Mouse (Mus musculus): Measurements from ENCODE around the gene Pcbd1.
A peak's percentile ranks its signal among the peaks of the same experiment; 100 is the strongest.

Pcbd1 gene

DNA sequence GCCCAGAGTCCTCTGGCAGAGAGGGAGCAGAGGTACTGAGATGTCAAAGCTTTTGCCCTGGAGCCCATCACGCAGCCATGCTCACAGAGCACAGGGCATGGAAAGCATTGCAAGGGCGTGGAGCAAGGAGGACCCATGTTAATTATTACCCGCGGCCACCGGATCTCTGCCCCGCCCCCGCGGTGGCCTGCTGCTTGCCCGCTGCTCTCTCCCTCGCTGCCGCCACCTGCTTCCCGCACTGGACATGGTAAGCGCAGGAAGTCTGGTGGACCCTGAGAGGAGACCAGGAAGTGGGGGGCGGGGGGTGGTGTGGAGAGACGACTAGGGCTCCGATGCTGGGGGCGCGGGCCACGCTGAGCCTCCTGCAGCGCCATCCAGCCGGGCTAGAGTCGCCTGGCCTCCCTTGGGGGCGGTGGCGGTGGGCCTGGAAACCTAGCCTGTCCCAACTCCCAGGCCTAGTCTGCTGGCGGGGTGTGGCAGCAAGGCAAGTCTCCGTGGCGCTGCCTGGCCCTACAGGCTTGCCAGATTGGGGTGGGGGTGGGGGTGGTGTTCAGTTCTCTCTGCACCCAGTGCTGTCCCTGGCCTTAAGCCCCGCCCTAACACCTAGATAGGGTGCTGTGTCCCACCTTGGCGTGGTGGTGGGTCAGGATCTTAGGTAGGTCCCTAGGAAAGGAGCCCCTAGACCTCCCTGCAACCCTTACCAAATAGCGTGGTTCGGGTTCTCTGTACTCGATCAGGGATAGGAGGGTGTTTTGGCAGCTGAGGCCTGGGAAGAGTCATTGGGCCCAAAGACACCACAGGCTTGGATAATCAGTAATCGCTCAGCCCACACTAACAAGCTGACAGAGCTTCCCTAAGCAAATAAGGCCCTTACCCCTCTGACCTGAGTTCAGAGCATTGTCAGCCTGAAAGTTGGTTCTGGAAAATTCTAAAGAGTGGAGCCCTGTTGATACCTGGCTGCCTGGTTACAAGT, at the start of gene Pcbd1:
TSS of gene Pcbd1 (plus strand) at position 162 of the 973 bp plus-strand sequence.
- peak; percentile 72 for DNase-seq

GRCm38 (mm10) chr10:61039657-61040056, 49.5 kb upstream of the Pcbd1 start:
- no peak for DNase-seq

DNA sequence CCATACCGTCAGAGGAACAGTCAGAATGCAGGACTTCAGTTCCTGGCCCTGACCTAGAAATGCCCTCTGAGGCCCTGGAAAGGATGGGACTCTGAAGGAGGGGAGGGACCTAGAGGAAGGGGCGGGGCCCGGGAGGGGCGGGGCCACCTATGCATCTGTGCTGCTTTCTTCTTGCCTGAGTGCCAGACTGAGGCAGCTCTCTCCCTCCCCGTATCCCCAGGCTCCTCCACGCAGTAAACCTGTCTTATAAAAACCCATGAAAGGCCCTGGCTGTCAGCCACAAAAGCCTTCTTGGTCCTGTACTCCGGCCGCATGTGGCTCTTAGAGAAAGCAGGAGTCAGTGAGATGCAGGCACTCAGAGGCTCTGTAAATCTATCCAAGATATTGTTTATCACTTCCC, 44.0 kb upstream of the Pcbd1 start:
- DNase-seq: no peak

DNA sequence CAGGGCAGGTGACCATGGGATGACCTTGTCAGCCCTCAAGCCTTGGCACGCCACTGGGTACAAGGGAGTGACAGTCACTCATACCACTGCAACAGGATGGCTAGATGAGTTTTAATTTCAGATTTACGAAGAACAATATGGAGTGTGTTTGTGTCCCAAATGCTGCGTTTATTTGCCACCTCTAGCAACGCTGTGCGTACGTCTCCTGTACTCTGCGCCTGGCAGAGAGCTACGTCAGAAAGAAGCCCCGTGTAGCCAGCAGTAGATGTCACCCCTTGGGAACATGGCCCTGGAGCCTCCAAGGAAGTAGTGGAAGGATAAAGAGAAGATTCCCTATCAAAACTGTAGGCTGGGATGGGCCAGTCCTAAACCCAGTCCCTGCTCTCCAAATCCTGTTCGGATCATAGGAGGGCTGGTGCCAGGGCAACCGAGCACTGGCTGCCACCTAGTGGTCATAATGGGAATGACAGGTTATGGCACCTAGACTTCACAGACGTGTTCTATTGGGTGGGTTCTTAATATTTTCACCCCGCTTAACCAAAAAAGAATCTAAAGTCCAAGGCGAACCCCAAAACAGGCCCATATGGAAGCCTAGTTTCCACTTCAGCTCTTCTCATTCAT, 37.0 kb upstream of the Pcbd1 start:
- peak; percentile 79 for DNase-seq

GRCm38 (mm10) chr10:61056661-61057060, 32.5 kb upstream of the Pcbd1 start:
- no peak for DNase-seq

DNA sequence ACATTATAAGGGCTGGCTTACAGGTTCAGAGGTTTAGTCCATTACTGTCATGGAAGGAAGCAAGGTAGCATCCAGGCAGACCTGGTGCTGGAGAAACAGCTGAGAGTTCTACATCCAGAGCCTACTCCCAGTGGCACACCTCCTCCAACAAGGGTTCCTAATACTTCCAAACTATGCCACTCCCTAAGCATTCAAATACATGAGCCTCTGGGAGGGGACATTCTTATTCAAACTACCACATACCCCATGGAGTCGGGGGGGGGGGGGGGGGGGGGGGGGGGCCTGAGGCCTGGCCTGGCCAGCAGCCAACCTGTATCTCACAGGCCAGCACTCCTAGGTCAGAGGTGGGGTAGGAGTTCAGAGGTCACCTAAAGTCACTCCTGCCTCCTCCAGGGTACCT, 30.0 kb upstream of the Pcbd1 start:
- no peak for DNase-seq

GRCm38 (mm10) chr10:61059543-61060110, 29.5 kb upstream of the Pcbd1 start:
- no peak for DNase-seq

DNA sequence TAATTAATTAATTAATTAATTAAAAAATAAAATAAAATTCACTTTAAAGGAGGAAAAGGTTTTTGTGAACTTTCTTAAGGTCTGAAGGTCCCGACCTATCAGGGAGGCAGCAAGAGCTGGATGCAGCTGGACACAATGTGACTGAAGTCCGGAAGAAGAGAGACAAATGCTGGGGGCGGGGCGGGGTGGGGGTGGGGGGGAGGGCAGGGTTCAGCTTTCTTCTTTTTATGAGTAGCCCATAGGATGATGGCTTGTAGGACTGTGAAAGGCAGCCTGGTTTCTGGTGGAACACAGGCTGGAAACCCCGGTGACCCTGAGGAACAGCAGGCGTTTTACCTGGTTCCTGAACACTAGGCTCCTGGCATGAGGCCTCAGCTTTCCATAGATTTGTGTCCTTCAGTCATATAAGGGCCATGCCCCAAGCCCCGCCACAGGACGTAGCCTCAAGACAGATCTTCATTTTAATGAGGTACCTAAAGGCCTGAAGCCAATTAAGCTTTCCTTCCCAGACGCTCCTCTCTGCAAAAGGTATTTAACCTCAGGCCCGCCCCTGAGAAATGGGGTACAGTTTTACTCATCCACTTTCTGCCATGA, 25.8 kb upstream of the Pcbd1 start:
- DNase-seq: no peak

DNA sequence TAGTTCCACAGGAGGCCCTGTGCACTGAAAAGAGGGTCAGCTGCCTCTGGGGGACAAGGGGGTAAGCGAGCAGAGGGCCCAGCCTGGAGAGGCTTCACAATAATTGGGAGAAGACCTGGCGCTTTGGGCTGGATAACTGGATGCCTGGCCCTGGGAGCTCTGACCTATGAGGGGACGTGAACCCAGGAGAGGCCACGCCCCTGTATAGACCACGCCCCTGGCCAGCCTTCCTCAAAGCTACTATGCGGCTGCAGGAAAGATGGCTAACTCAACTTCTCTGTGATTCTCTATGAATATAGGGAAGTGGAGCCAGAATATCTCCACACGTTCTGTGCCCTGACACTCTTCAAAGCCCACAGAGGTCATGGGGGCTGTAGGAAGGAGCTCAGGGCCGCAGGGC, 24.5 kb upstream of the Pcbd1 start:
- DNase-seq: peak; percentile 14

DNA sequence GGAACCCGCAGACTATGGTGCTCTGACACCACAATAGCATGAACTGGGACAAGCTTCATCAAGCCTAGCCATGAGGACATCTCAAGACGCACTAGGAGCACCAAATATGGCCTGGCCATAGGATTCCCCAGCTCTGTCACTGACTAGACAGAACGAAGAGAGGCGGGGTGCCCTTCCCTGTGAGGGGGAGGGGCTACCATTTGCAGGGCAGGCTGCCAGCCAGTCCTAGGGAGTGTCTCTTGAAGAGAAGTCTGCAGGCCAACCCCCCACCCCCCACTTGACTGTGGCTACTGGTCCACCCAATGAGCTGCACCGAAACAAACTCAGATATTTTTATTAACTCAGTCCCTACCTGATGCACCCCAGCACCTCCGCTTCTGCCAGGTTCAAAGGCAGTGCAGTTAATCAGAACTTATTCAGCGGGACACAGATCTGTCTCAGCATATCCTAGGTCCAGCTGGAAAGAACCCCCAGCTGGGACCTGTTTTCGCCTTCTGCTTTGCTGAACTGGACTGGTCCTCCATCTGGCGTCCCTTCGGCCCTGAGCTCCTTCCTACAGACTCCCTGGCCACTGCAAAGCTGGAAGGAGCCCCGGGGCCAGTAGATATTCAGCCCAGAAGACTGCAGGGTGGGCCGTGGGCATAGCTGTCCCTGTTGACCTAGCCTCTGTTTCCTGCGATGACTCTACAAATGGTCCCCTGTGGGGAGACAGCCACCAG, 23.7 kb upstream of the Pcbd1 start:
- DNase-seq: no peak

DNA sequence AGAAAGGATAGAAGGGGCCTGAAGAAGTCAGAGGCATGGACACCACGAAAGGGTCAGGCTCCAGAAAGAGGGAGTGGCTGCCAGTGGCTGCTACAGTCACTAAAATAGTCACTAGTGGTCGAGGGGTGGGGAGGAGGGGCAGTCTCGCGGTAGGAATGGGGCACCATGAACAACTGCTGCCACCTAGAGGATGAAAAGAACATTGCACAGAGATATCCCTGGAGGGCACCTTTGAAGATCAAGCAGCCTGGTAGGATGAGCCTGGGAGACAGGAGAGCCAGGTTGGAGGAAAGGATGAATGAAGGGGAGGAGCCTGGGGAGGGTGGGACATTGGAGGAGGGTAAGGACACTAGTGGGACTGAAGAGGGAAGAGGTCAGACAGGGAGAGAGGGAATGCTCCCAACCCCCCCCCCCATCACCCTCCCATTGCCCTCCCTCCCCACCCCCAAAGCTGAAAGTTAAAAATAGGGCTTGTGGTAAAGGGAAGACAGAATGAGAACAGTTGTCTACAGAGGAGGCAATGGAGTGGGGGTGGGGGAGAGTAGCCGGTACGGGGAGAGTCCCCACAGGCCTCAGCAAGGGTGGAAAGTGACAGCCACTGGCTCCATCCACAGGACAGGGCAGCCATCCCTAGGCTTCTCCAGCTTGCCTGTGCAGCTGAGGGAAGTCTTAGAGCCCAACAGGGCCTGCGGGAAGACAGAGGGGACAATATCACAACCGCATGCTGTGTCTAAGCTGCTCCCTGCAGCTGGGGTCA, 20.5 kb upstream of the Pcbd1 start:
- DNase-seq: peak; percentile 71

DNA sequence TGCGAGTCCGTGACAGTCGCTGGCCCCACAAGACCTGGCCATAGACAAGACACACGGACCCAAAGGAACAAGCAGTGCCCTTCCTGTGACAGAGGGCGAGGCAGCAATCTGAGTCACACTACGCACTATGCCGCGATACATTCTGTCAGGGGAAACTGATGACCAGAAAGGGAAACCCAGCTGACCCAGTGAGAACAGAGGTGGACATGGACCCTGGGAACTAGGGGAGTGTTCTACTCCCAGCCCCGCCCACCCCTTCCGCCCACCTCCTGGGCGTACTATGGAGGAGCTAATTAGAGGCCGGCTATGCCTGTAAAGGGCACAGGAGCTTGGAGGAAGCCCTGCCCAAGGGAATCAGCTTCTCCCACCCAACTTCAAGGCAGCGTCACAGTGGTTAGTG, 19.9 kb upstream of the Pcbd1 start:
- no peak for DNase-seq

DNA sequence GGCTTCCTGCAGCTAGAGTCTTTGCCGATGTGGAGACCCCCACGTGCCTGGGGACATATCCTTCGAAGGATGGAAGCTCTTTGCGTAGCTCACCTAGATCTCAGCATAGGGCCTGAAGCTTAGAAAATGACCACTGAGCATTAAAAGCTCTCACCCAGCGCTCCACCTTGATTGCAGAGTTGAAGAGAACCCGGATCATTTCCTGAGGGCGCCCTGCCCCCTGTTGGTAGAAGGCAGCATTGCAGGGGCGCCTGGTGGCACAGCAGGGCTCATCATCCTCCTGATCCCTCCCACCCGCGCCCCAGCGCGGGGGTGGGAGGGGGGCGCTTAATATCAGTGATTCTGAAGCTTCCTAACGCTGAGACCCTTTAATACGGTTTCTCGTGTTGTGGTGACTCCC, 16.8 kb upstream of the Pcbd1 start:
- DNase-seq: peak; percentile 59

DNA sequence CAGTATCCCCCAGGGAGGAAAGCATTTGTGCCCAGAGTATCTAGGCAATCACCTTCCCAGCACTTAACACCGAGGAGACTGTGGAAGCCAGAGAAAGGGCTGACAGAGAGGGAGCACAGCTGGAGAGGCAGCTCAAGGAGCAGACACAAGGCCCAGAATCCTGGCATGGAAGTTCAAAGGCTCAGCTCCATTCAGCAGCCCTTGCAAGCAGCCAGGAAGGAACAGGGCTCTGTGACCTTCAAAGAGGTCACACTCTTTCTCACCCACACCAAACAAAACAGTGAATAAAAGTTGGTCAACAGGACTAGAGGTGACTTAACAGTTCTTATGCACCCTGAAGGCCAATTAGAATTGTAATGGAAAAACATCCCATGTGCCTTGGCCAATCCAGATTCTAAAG, 14.5 kb upstream of the Pcbd1 start:
- no peak for DNase-seq

DNA sequence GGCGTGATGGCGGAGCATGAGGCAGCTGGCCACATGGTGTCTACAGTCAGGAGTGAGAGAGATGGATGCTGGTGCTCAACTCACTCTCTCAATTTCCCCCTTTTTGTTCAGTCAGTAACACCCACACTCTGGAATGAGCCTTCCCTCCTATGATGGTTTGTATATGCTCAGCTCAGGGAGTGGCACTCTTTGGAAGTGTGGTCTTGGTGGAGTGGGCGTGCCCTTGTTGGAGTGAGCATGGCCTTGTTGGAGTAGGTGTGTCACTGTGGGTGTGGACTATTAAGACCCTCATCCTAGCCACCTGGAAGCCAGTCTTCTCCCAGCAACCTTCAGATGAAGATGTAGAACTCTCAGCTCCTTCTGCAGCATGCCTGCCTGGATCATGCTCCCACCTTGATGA, 13.5 kb upstream of the Pcbd1 start:
- no peak for DNase-seq

DNA sequence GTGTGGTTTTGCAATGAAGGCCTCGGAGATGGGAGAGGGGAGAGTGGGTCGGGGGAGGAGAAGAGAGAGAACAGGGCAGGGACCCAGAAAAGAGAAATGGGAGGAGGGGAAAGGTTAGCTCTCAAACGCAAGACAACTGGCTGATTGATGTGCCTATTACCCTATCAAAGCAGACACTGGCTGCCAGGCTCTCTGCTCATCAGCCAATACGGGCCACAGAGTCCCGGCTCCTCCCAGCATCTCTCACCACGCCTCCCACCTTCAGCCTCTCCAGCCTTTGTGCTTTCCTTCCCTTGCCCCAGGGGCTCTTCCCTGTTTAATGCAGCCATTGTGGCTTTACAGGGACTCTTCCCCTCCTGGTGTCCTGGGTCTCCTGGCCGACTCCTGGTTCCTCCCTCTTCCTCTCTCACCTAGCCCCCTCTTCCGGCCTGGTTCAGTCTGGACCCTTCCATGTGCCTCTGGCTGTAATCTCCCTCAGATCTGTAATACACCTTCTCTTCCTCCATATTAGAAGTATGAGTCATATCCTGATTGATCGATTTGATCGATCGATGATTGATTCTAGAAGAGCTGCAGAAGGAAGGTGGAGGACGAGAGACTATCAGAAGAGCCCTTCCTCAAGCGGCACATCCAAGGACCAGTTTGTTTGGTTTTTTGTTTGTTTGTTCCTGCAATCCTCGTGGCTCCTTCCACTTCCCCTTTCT, 8.8 kb upstream of the Pcbd1 start:
- peak; percentile 76 for DNase-seq

GRCm38 (mm10) chr10:61080931-61081255, 8.2 kb upstream of the Pcbd1 start:
- DNase-seq: no peak

DNA sequence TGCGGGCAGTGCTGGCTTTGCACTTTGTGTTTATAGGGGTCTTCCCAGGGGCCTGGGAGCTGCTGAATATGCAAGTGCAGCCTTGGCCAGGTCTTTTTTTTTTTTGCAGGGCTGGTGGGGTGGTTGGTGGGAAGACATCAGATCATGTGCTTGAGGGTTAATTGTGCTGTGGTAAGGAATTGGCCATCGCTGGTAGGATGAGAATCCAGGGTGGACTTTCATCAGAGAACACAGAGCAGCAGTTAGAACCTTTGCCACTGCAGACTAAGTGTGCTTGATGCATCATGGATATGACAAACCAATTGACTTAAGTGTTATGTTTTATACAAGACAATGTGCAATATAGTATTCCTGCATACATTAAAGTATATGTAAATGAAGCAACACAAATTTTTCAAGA, 3.8 kb upstream of the Pcbd1 start:
- DNase-seq: no peak

DNA sequence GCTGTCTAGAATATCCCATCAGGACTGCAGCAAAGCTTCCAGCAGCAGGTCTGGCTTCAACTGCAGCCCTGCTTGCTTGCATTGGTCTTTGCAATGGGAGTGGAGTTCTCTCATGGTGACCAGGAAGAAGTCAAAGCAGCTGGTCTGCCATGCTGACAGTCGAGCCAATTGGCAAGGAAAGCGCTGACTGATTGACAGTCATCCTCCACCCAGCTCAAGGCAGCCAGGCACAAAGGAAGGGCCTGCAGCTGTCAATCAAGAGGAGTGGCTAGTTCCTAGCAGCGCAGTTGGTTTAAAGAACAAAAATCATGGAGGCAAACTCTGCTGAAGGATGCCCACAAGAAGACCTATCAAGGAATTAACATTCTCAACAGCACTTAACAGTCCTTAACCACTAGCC, 2.6 kb upstream of the Pcbd1 start:
- no peak for DNase-seq

- no peak for DNase-seq
Observed at GRCm38 (mm10) chr10:61088468-61088867, 663 bp upstream of the Pcbd1 start.

GRCm38 (mm10) chr10:61091866-61092265, 2.7 kb downstream of the Pcbd1 start:
- DNase-seq: no peak
